Mouse (Mus musculus) embryonic facial prominence, embryonic 13.5 days (tissue): ENCODE data around the gene Araf. TPM values are rescaled to one million over a fixed set of nuclear protein-coding genes. Genes with fewer than 3 reads are reported as not detected.
A peak's percentile ranks its signal among the peaks of the same experiment; 100 is the strongest.

Source experiments
- ATAC-seq: fragments of 200-750 bp; cut with Nextera tagmentation; 2 replicates; pipeline ENCODE4 v1.8.0; 2017; ENCODE audit warnings: low read depth; ENCODE audit not compliant: insufficient number of reproducible peaks, insufficient read depth, low FRiP score, low TSS enrichment
- H3K27ac ChIP-seq: fragments of 300-500 bp; sonication (generic); 2 replicates; pipeline ENCODE4 v1.5.1; 2015; ENCODE audit warnings: moderate library complexity, mild to moderate bottlenecking, inconsistent platforms
- H3K27me3 ChIP-seq: fragments of 300-500 bp; sonication (generic); 2 replicates; pipeline ENCODE4 v1.6.1; 2015; ENCODE audit warnings: mild to moderate bottlenecking, inconsistent platforms
- H3K36me3 ChIP-seq: fragments of 300-500 bp; sonication (generic); 2 replicates; pipeline ENCODE4 v1.6.1; 2015; ENCODE audit warnings: mild to moderate bottlenecking, inconsistent platforms
- H3K4me1 ChIP-seq: fragments of 300-500 bp; sonication (generic); 2 replicates; pipeline ENCODE4 v1.6.1; 2015; ENCODE audit warnings: inconsistent platforms
- H3K4me2 ChIP-seq: fragments of 300-500 bp; sonication (generic); 2 replicates; pipeline ENCODE4 v1.6.1; 2015; ENCODE audit warnings: moderate library complexity, mild to moderate bottlenecking, inconsistent platforms
- H3K4me3 ChIP-seq: fragments of 300-500 bp; sonication (generic); 2 replicates; pipeline ENCODE4 v1.5.1; 2015; ENCODE audit warnings: mild to moderate bottlenecking, inconsistent platforms
- H3K9ac ChIP-seq: fragments of 300-500 bp; sonication (generic); 2 replicates; pipeline ENCODE4 v1.6.1; 2015; ENCODE audit warnings: mild to moderate bottlenecking, inconsistent platforms
- H3K9me3 ChIP-seq: fragments of 300-500 bp; sonication (generic); 2 replicates; pipeline ENCODE4 v1.6.1; 2016; ENCODE audit warnings: inconsistent platforms
- WGBS: fragments of 180-500 bp; shearing (Covaris S2); methylation state at CpG from one replicate; pipeline ENCODE4 v1.1.7; 2015; ENCODE audit warnings: mixed read lengths; 5-methylcytosine and 5-hydroxymethylcytosine counted together
- polyA plus RNA-seq: library from polyadenylated mRNA; unstranded; fragments of >200 nt; fragmentation: Nextera tagmentation; extraction: Ambion mirVana; gene quantifications from 2 replicates; pipeline ENCODE4 v1.2.1, GENCODE M21; 2015

Araf gene
- polyA plus RNA-seq, 1 experiment from 2014 or later, result 118 TPM

- Histone ChIP-seq H3K27me3 (no peaks in the 10 kb centered on the region), H3K4me3 (no peak overlapping the region), H3K4me1 (0 out of 2 replicates have a peak, but pooled peaks cover 5% of the 10 kb centered on the region), H3K4me2 (no peak overlapping the region), H3K9me3 (no peaks in the 10 kb centered on the region), H3K36me3 (peaks cover 39% of the 10 kb centered on the region), H3K9ac (no peak overlapping the region), H3K27ac (no peak overlapping the region)
- WGBS, result 91% methylated on average over 7 of the region's 7 CpGs
- ATAC-seq, result no peak
Measured at GRCm38 (mm10) chrX:20853794-20854193, 56.2 kb downstream of the Araf start.

GRCm38 (mm10) chrX:20861453-20862104, 64.0 kb downstream of the Araf start:
- WGBS, result 35% methylated on average over 5 of the region's 5 CpGs
- Histone ChIP-seq H3K4me3 (no peak overlapping the region), H3K9ac (no peak overlapping the region), H3K27ac (no peak overlapping the region), H3K36me3 (peaks cover 6% of the 10 kb centered on the region), H3K4me2 (no peak overlapping the region), H3K4me1 (peaks cover 7% of the 10 kb centered on the region), H3K27me3 (no peaks in the 10 kb centered on the region), H3K9me3 (no peaks in the 10 kb centered on the region)
- ATAC-seq, result no peak

GRCm38 (mm10) chrX:20862105-20863065, 64.8 kb downstream of the Araf start:
- Histone ChIP-seq H3K36me3 (peaks cover 4% of the 10 kb centered on the region), H3K27me3 (no peaks in the 10 kb centered on the region), H3K4me3 (no peak overlapping the region), H3K4me2 (peak overlapping the region; percentile 22), H3K9ac (0 out of 2 replicates have a peak overlapping the region, but pooled peaks have one; percentile 16), H3K27ac (peak overlapping the region; percentile 22; the same call in 1 of the 2 replicates), H3K4me1 (peaks cover 7% of the 10 kb centered on the region), H3K9me3 (no peaks in the 10 kb centered on the region)
- 40% methylated on average over 29 of the region's 29 CpGs for WGBS
- peak; percentile 22; the same call in 1 of the 2 replicates for ATAC-seq

GRCm38 (mm10) chrX:20863161-20864101, 65.8 kb downstream of the Araf start:
- H3K9ac ChIP-seq, result no peak overlapping the region
- H3K36me3 ChIP-seq, result no peaks in the 10 kb centered on the region
- no peaks in the 10 kb centered on the region for H3K27me3 ChIP-seq
- H3K4me3 ChIP-seq, result no peak overlapping the region
- H3K4me1 ChIP-seq, result peaks cover 7% of the 10 kb centered on the region
- no peak overlapping the region for H3K4me2 ChIP-seq
- WGBS, result 85% methylated on average over 9 of the region's 9 CpGs
- H3K27ac ChIP-seq, result 0 out of 2 replicates have a peak overlapping the region, but pooled peaks have one; percentile 33
- no peaks in the 10 kb centered on the region for H3K9me3 ChIP-seq
- ATAC-seq, result no peak

GRCm38 (mm10) chrX:20868091-20868490, 70.5 kb downstream of the Araf start:
- no peak overlapping the region for H3K4me2 ChIP-seq
- no peak overlapping the region for H3K27ac ChIP-seq
- H3K36me3 ChIP-seq, result no peaks in the 10 kb centered on the region
- ATAC-seq, result no peak
- no peaks in the 10 kb centered on the region for H3K27me3 ChIP-seq
- no peak overlapping the region for H3K4me3 ChIP-seq
- H3K9me3 ChIP-seq, result no peaks in the 10 kb centered on the region
- H3K4me1 ChIP-seq, result no peaks in the 10 kb centered on the region
- WGBS, result 46% methylated on average over 4 of the region's 4 CpGs
- no peak overlapping the region for H3K9ac ChIP-seq

GRCm38 (mm10) chrX:20869203-20869602, 71.6 kb downstream of the Araf start:
- H3K9ac ChIP-seq, result no peak overlapping the region
- no peak for ATAC-seq
- WGBS, result 75% methylated on average over 1 of the region's 1 CpGs
- no peak overlapping the region for H3K4me3 ChIP-seq
- no peaks in the 10 kb centered on the region for H3K9me3 ChIP-seq
- H3K4me2 ChIP-seq, result no peak overlapping the region
- no peak overlapping the region for H3K27ac ChIP-seq
- H3K36me3 ChIP-seq, result no peaks in the 10 kb centered on the region
- H3K27me3 ChIP-seq, result no peaks in the 10 kb centered on the region
- H3K4me1 ChIP-seq, result no peaks in the 10 kb centered on the region

GRCm38 (mm10) chrX:20869962-20870513, 72.4 kb downstream of the Araf start, which contains the start of gene Timp1:
TSS of gene Timp1 (plus strand) at chrX:20870166.
- Histone ChIP-seq H3K9me3 (no peaks in the 10 kb centered on the region), H3K27ac (no peak within 1 kb of the TSS), H3K27me3 (no peaks in the 10 kb centered on the region), H3K36me3 (no peaks in the 10 kb centered on the region), H3K9ac (no peak within 1 kb of the TSS), H3K4me1 (no peaks in the 10 kb centered on the region), H3K4me2 (peak within 1 kb of the TSS; percentile 58), H3K4me3 (peak within 1 kb of the TSS; percentile 34)
- WGBS, result 21% methylated on average over 17 of the region's 18 CpGs
- ATAC-seq, result peak; percentile 76; the same call in 1 of the 2 replicates

GRCm38 (mm10) chrX:20872928-20873500, 75.4 kb downstream of the Araf start:
- Histone ChIP-seq H3K4me3 (no peak overlapping the region), H3K27ac (no peak overlapping the region), H3K4me2 (no peak overlapping the region), H3K36me3 (no peaks in the 10 kb centered on the region), H3K27me3 (no peaks in the 10 kb centered on the region), H3K9ac (no peak overlapping the region), H3K4me1 (no peaks in the 10 kb centered on the region), H3K9me3 (no peaks in the 10 kb centered on the region)
- WGBS, result 40% methylated on average over 11 of the region's 11 CpGs
- ATAC-seq, result no peak; the same call in 1 of the 2 replicates

GRCm38 (mm10) chrX:20875241-20875640, 77.6 kb downstream of the Araf start:
- Histone ChIP-seq H3K36me3 (no peaks in the 10 kb centered on the region), H3K27me3 (no peaks in the 10 kb centered on the region), H3K9ac (no peak overlapping the region), H3K27ac (no peak overlapping the region), H3K4me2 (no peak overlapping the region), H3K4me3 (no peak overlapping the region), H3K4me1 (no peaks in the 10 kb centered on the region), H3K9me3 (no peaks in the 10 kb centered on the region)
- WGBS, result 51% methylated on average over 3 of the region's 3 CpGs
- ATAC-seq, result no peak

GRCm38 (mm10) chrX:20910074-20910473, 112.5 kb downstream of the Araf start:
- no peak overlapping the region for H3K27ac ChIP-seq

More at GRCm38 (mm10) chrX:20910074-20910473, 112.5 kb downstream of the Araf start:
- ATAC-seq, result no peak
- Histone ChIP-seq H3K4me1 (no peaks in the 10 kb centered on the region), H3K4me3 (no peak overlapping the region), H3K4me2 (no peak overlapping the region), H3K9me3 (no peaks in the 10 kb centered on the region), H3K9ac (no peak overlapping the region), H3K27me3 (no peaks in the 10 kb centered on the region), H3K36me3 (no peaks in the 10 kb centered on the region)
- WGBS, result 40% methylated on average over 3 of the region's 3 CpGs
